Mouse (Mus musculus) thymus, postnatal 0 days (tissue): ENCODE data around the gene Nos1ap. TPM values are rescaled to one million over a fixed set of nuclear protein-coding genes. Genes with fewer than 3 reads are reported as not detected.

Source experiments
- DNase-seq: peaks from one replicate; pipeline ENCODE4 v3.0.0-alpha.2; 2015; ENCODE audit warnings: low spot score
- polyA plus RNA-seq: library from polyadenylated mRNA; unstranded; fragments of >200 nt; fragmentation: Nextera tagmentation; extraction: Ambion mirVana; gene quantifications from 2 replicates; pipeline ENCODE4 v1.2.1, GENCODE M21; 2015

Nos1ap gene
- polyA plus RNA-seq, 1 experiment from 2014 or later: 1.8 TPM

GRCm38 (mm10) chr1:170466099-170467009 is 123.3 kb downstream of the Nos1ap start:
- DNase-seq: no peak

DNA sequence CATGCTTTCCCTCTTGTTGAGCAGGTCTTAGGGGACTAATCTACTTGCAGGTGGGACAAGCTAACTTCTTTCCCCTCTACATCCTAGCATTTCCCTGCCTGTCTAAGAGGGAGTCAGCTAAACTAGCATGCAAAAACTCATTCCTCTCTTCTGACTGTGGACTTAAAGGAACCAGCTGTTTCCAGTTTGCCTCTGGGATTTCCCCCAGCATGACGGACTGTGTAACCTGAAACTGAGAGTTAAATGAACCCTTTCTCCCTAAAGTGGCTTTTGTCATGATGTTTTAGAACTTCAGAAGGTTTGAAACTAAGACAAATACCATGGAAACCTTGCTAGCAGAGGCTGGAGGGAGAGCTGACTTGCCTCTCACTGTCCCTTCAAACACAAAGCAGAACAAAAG is 127.5 kb downstream of the Nos1ap start:
- no peak for DNase-seq

GRCm38 (mm10) chr1:170459896-170460602 is 129.6 kb downstream of the Nos1ap start:
- DNase-seq: no peak

DNA sequence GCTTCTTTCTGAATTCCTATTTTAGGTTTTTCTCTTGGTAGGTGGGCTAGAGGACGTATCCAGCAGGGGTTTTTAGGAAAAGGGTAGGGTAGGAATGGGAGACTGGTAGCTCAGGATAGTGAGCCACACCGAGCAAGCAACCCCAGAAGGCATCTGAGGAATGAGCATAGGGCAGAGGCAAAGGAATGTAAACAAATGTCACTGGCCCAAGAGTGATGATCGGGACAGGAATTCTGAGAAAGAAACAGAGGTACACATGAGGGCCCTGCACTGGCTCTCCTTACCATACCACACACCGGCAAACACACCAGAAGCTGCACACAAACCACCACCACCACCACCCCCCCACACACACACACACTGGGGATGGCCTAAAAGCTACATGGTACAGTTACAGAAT is 132.0 kb downstream of the Nos1ap start:
- no peak for DNase-seq

DNA sequence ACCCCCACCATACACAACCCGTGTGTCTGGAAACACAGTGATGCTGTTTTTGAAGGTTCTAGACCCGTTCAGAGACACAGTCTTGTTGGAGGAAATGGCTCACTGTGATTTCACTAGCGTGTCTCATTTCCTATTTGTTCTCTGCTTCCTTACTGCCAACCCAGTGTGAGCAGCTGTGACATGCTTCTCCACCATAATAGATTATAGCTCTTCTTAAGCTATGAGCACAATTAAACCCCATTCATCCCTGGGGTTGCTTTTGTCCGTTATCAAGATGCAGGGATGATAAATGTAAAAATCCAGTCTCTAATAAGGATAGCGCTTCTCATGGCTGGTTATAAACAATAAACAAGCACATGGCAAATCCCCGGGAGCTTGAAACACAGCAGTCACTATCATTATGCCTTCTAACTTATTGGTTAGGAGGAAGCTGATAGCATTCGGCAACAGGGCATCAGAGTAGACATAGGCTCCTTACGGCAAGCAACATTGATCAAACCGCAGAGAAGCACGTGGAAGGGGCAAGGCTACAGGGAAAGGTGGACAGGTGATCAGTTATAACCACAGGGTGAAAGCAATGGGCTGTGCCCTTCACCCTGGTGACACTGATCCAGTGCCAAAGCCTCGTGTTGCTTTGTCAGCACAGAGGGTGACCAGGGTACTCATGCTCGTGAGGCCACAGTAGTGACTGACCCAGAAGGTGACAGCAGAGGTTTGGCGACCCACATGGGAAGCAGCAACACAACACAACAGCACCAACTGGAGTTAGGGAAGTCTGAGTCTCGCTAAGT is 133.6 kb downstream of the Nos1ap start:
- no peak for DNase-seq

- DNase-seq: no peak
Observed at GRCm38 (mm10) chr1:170455387-170455786, 134.3 kb downstream of the Nos1ap start.

- no peak for DNase-seq
Observed at GRCm38 (mm10) chr1:170453455-170453854, 136.2 kb downstream of the Nos1ap start.

DNA sequence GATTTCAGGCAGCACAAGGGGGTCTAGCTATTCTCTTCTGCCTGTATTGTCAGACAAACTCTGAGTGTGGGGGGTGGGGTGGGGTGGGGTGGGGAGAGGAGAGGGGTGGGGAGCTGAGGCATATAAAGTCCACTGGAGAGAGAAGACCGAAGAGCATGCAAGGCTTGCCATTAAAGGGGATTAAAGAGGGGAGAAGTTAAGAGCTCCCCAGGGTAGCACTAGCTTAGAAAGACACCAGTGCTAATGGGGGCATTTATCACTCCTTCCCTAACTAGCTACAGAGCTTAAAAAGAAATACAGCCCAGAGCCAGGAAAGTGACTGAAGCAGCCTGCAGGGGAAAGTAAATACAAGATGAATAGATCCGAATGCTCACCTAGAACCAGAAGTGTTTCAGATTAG is 141.4 kb downstream of the Nos1ap start:
- DNase-seq: no peak

DNA sequence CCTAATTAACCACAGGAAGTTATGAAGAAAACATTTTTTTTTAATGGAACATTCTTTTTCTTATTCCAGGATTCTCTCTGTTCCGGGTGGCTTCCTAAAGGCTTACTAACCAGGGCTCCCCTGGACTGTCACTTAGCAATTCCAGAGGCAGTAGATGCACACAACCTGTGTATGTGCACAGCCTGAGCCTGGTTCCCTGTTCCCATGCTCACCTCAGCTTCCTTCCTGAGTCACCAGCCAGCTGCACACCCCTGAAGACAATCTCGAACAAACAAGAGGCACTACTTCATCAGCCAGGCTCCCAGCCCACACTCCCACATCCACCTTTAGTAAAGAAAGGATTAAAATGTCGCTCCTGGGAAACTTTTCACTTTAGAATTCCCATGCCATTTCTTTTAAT is 144.2 kb downstream of the Nos1ap start:
- DNase-seq: no peak

GRCm38 (mm10) chr1:170440367-170440766 is 149.3 kb downstream of the Nos1ap start:
- DNase-seq: no peak

DNA sequence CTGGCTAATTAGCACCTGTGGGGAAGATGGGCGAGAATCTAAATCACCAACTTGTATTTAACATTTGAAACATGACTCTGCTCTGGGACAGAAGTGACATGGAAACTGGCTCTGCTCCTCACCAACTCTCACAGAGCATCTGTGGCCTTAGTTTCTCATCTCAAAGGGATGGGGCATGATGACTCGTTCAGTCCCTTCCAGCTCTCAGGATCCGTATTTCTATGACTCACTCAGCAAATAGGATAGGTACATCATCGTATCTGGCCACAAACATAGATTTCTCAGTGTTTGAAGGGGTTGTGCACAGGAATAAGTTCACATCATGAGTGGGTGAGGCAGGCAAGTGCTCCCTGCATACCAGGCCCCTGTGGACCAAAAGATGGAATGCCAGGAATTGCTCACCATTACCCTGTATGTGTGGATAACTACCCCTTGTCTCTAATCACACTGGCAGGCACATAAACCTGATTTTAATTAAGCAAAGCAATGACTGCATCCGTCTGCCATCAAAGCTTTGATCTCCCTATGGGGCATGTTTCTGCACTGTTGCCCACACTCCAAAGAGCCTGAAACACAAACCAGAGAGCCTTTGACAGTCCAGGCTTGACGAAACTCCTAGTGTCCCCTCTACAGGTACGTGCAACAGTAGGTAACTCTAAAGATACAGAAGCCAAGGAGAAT is 151.1 kb downstream of the Nos1ap start:
- DNase-seq: no peak

GRCm38 (mm10) chr1:170434146-170434545 is 155.5 kb downstream of the Nos1ap start:
- DNase-seq: no peak

DNA sequence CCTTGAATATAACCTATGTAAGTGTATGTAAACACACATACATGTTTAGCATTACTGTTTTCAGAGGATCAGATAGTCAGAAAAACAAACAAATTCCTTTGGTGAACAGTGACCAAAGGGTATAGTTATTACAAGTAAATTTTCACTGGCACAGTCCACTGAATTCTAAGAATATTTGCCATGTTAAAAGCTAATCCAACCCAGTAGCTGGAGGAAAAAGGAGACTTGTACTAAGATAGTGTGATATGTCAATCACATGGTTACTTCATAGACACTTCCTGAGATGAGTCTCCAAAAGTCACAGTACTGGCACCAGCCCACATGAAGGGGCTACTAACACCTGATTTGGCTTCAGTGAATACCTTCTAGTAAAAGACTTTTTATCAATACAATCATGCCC is 156.0 kb downstream of the Nos1ap start:
- no peak for DNase-seq

DNA sequence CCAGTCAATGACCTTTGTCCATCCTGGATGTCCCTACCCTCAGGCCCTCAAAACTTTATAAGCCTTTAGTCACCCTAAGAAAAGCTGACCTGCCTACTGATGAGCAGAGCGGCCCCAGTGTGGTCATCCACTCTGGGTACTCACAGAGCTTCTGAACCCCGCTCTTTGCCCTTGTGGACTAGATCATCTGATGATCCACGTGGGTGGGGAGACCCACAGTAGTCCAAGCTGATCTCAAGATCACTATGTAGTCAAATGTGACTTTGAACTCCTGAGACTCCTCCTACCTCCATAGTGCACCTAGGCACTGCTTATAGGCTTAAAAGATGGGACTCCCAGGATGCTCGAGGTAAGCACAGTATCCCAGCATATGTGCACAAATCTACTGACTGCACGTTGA is 157.4 kb downstream of the Nos1ap start:
- DNase-seq: no peak

DNA sequence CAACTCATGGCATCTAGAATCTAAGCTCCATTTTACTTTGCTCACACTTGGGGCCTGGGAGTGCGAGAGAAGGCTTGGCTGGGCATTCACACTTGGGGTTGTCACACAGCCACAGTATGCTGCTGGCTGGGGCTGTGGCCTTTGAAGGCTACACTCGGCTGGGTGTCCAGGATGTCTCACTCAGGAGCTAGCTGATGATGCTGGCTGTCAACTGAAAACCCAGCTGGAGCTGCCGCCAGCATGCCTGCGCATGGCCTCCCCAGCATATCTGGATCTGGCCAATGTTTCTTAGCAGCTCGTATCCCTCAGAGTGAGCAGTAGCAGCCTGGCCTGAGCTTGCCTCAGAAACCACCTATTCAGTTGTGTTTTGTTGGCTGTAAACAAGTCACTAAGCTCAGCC is 158.3 kb downstream of the Nos1ap start:
- no peak for DNase-seq

GRCm38 (mm10) chr1:170430660-170431059 is 159.0 kb downstream of the Nos1ap start:
- no peak for DNase-seq

DNA sequence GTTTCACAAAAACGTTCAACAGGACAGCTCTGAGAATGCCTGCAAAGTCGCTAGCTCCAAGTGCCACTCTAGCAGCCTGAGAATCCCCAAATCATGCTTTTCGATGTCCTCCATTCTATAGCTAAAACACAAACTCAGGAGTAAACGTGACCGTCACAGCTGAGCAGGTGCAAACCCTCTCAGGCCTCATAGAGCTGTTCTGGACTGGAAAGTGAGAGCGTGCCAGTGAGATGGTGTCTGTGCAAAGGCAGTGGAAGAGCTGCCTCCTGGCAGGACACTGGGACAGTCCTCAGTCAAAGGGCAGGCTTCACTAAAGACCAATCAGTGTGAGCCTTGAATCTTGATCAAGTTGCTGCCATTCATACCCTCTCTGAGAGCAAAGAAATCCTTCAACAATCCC is 160.0 kb downstream of the Nos1ap start:
- DNase-seq: no peak

DNA sequence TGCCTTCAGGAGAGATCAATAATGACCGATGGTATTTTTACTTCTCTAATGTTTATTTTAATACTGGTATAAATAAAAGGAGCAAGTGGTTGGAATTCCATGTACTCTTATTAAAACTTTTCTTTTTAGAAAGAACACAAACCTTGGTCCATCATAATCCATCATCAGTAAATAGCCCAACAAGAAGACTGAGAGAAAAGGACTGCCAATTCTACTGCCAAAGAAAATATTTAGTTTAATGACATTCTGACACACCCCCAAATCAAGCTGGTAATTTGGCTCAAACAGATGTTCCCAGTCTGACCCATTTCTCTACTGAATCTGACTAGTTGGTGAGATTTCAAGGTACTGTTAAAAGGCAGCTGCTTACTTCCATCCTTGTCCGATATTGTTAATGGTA is 161.5 kb downstream of the Nos1ap start:
- DNase-seq: no peak

GRCm38 (mm10) chr1:170424258-170424889 is 165.3 kb downstream of the Nos1ap start:
- DNase-seq: no peak

- DNase-seq: no peak
Observed at GRCm38 (mm10) chr1:170423048-170423447, 166.6 kb downstream of the Nos1ap start.

DNA sequence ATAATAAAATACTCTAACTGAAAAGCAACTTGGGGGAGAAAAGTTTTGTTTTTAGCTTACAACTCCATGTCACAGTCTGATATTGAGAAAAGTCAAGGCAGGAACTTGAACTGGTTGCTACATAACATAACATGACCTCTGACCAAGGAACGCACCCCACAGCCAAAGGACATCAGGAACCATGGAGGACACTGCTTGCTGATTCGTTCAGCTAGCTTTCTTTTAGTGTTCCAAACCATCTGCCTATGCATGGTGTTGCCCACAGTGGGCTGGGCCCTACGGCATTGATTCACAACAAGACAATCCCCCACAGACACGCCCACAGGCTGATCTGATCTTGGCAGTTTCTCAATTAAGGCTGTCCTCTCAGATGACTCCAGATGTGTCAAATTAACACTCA is 167.5 kb downstream of the Nos1ap start:
- DNase-seq: no peak
